Comparison of ENCODE assay signal across 9 mouse cellular contexts in genomic region chr17:56988921-56989430, GRCm38 (mm10). TPM values are rescaled to one million over a fixed set of nuclear protein-coding genes. Genes with fewer than 3 reads are reported as not detected.
A peak's percentile ranks its signal among the peaks of the same experiment; 100 is the strongest.
DNase-seq lines count a peak whose midpoint lies in the region; ATAC-seq and TF ChIP-seq lines count a peak whose summit lies in the region.
"Had no signal": no experiment of that assay in that cellular context is flagged by ENCODE, and none has a peak within 500 bp of the region (broad histone marks: within the 10 kb centered on the region; RNA-seq: fewer than 3 reads in every experiment).

No protein-coding gene starts in this region.

- H3K27ac ChIP-seq in limb, embryonic 14.5 days (replicated peaks; ENCODE audit: low read depth, low read length), result no peak overlapping the region

- H3K4me1 ChIP-seq in limb, embryonic 14.5 days (ENCODE audit: control insufficient read depth, insufficient read depth, low read length), result peaks cover 5% of the 10 kb centered on the region; the same call in 1 of the 2 replicates

- TF ChIP-seq POLR2A in limb, embryonic 14.5 days (IDR thresholded peaks at IDR 0.05; ENCODE audit: borderline replicate concordance, extremely low read depth, insufficient read depth, insufficient read length), result no peak

- peaks cover 22% of the 10 kb centered on the region for H3K36me3 ChIP-seq in limb, embryonic 14.5 days (ENCODE audit: control insufficient read depth, insufficient read depth, low read length)

- no peaks in the 10 kb centered on the region for H3K27me3 ChIP-seq in limb, embryonic 14.5 days (ENCODE audit: control insufficient read depth, insufficient read depth, low read length)

- H3K9ac ChIP-seq in limb, embryonic 14.5 days (ENCODE audit: low read depth, low read length, severe bottlenecking), result no peak overlapping the region

- H3K9me3 ChIP-seq in limb, embryonic 14.5 days (ENCODE audit: control insufficient read depth, low read length), result no peaks in the 10 kb centered on the region

- peak; percentile 48 for DNase-seq in cerebellum, adult 9-11 months
- no peak for DNase-seq in cerebellum, postnatal 14 days
- DNase-seq in right cerebral cortex, postnatal 10 days (ENCODE audit: low spot score in 2 of 2), result peak; percentile 22 to 32
- DNase-seq in right cerebral cortex, adult 18-20 months, result no peak
- DNase-seq in limb, embryonic 14.5 days (ENCODE audit: low spot score), result no peak
- DNase-seq in thymus, adult 18-20 months, result no peak
- no peak for DNase-seq in layer of hippocampus, adult 18-20 months (ENCODE audit: low spot score in 2 of 2)
- DNase-seq in adrenal gland, adult 8-10 months, result no peak

- WGBS in limb, embryonic 14.5 days, result 71% methylated on average over 7 of the region's 7 CpGs

- ATAC-seq in limb, embryonic 14.5 days (ENCODE audit: low FRiP score, low read depth), result no peak

- H3K4me2 ChIP-seq in limb, embryonic 14.5 days (replicated peaks; ENCODE audit: low read depth, low read length, severe bottlenecking), result peak overlapping the region; percentile 86

- peak overlapping the region; percentile 91 for H3K4me3 ChIP-seq in limb, embryonic 14.5 days (replicated peaks; ENCODE audit: low read length)

RNA-seq across cellular contexts. Expression of gene Clpp, which starts 1.1 kb away (rescaled TPM):
- polyA plus RNA-seq in limb, embryonic 14.5 days (2012; rRNA removed), result 139 and 177 TPM in 2 replicates
- polyA plus RNA-seq in limb, embryonic 14.5 days (2014; fragmentation: Nextera tagmentation; extraction: Ambion mirVana), result 150 and 155 TPM in 2 replicates
- 10 to 100 TPM; 68.6 to 75.6 TPM for total RNA-seq in layer of hippocampus, adult 18-20 months (2021)
- total RNA-seq in adrenal gland, adult 8-10 months (2022), result 100 to 1,000 TPM; 112 to 127 (median 116) TPM

RNA-seq across cellular contexts. Expression of gene Acer1, which starts 7.0 kb away (rescaled TPM):
- 1.0 and 1.5 TPM in 2 replicates for polyA plus RNA-seq in limb, embryonic 14.5 days (2012; rRNA removed)
- polyA plus RNA-seq in limb, embryonic 14.5 days (2014; fragmentation: Nextera tagmentation; extraction: Ambion mirVana), result 1.4 and 5.6 TPM in 2 replicates
- total RNA-seq in layer of hippocampus, adult 18-20 months (2021), result not detected
- under 1 TPM in 2 of 4 experiments, not detected in 2; 0.20 to 0.24 TPM for total RNA-seq in adrenal gland, adult 8-10 months (2022)

RNA-seq across cellular contexts. Expression of gene Alkbh7, which starts 8.2 kb away (rescaled TPM):
- 25.1 and 33.9 TPM in 2 replicates for polyA plus RNA-seq in limb, embryonic 14.5 days (2012; rRNA removed)
- polyA plus RNA-seq in limb, embryonic 14.5 days (2014; fragmentation: Nextera tagmentation; extraction: Ambion mirVana), result 40.6 and 41.8 TPM in 2 replicates
- 10 to 100 TPM; 25.8 to 27.6 TPM for total RNA-seq in layer of hippocampus, adult 18-20 months (2021)
- 10 to 100 TPM; 69.8 to 87.3 (median 77.2) TPM for total RNA-seq in adrenal gland, adult 8-10 months (2022)

RNA-seq across cellular contexts. Expression of gene Pspn, which starts 10.8 kb away (rescaled TPM):
- not detected in 2 replicates for polyA plus RNA-seq in limb, embryonic 14.5 days (2012; rRNA removed)
- not detected in 2 replicates for polyA plus RNA-seq in limb, embryonic 14.5 days (2014; fragmentation: Nextera tagmentation; extraction: Ambion mirVana)
- total RNA-seq in layer of hippocampus, adult 18-20 months (2021), result not detected
- 1 to 10 TPM in 2 of 4 experiments, not detected in 2; 2.1 to 2.8 TPM for total RNA-seq in adrenal gland, adult 8-10 months (2022)
- polyA plus RNA-seq: CD4-positive, CD25-positive, alpha-beta regulatory T cell, adult 4 months had no signal

RNA-seq across cellular contexts. Expression of gene Gtf2f1, which starts 22.1 kb away (rescaled TPM):
- 37.4 and 68.5 TPM in 2 replicates for polyA plus RNA-seq in limb, embryonic 14.5 days (2012; rRNA removed)
- 54.1 and 60.1 TPM in 2 replicates for polyA plus RNA-seq in limb, embryonic 14.5 days (2014; fragmentation: Nextera tagmentation; extraction: Ambion mirVana)
- total RNA-seq in layer of hippocampus, adult 18-20 months (2021), result 10 to 100 TPM; 67.3 to 68.6 TPM
- 10 to 100 TPM; 45.6 to 68.2 (median 54.2) TPM for total RNA-seq in adrenal gland, adult 8-10 months (2022)

Comparison
In these comparisons a context has a peak if more than half of its experiments do, and no peak if none do; other contexts are left out.
1. DNase-seq: peak in cerebellum, adult 9-11 months (single experiment) and right cerebral cortex, postnatal 10 days (2 of 2); none in cerebellum, postnatal 14 days (0 of 2), right cerebral cortex, adult 18-20 months (single experiment), limb, embryonic 14.5 days (single experiment), thymus, adult 18-20 months (0 of 2), layer of hippocampus, adult 18-20 months (0 of 2) and adrenal gland, adult 8-10 months (single experiment).